Mouse (Mus musculus) bone marrow macrophage, adult 2 months (primary cell): ENCODE results near the gene Wfdc18. TPM values are rescaled to one million over a fixed set of nuclear protein-coding genes. Genes with fewer than 3 reads are reported as not detected.

Source experiments
- H3K27ac ChIP-seq: 2 replicates; pipeline ENCODE4 v1.5.1; 2012; ENCODE audit warnings: low read depth, low read length; ENCODE audit not compliant: insufficient read depth
- H3K4me1 ChIP-seq: 2 replicates; pipeline ENCODE4 v1.6.1; 2012; ENCODE audit warnings: low read length; ENCODE audit not compliant: control insufficient read depth, insufficient read depth
- H3K4me3 ChIP-seq: 2 replicates; pipeline ENCODE4 v1.5.1; 2012; ENCODE audit warnings: mild to moderate bottlenecking, low read length, moderate library complexity; ENCODE audit not compliant: insufficient read depth
- CTCF ChIP-seq: IDR thresholded peaks from 2 replicates; pipeline ENCODE4 v1.5.1; 2012; ENCODE audit warnings: low read depth, mild to moderate bottlenecking, low read length, moderate library complexity
- POLR2A ChIP-seq: IDR thresholded peaks from 2 replicates; pipeline ENCODE4 v1.6.1; 2012; ENCODE audit warnings: mild to moderate bottlenecking, low read depth, low read length, borderline replicate concordance
- polyA plus RNA-seq: library from polyadenylated mRNA; stranded (reverse); fragments of >200 nt; gene quantifications from 2 replicates; pipeline ENCODE4 v1.2.4, GENCODE M21; 2012; ENCODE audit not compliant: missing spikeins, insufficient read depth, insufficient read length

Wfdc18 gene
- polyA plus RNA-seq, 1 experiment: 2.4 TPM

DNA sequence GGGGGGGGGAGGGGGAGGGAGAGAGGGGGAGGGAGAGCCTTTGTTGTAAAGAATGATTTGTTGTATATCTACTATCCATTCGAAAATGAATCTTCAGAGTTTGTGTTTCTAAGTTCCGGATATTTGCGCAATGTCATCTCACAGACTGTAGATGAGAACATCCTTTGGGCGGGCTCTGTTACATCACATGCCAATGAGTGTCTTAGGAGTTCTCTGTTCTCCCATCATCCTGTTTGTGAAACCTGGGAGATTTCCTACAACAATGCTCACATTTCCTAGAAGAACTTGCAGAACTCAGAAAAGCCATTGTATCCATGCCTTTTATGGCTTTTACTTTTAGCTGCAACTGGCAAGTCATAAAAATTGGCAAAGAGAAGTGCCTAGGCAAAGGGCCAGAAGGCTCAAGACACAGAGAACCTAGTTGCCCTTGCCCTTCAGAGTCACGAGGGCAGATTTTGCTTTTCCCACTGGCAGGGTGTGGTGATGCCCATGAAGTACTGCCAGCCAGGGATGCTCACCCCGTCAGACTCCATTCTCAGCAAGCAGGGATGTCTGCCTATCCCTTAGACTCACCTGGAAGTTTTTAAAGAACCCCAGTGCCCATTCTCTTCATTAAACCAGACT is 8.3 kb downstream of the Wfdc18 start:
- Histone ChIP-seq H3K4me3 (no peak overlapping the region), H3K27ac (peak overlapping the region; percentile 71), H3K4me1 (peaks cover 33% of the 10 kb centered on the region)
- TF ChIP-seq CTCF (no peak), POLR2A (no peak)

DNA sequence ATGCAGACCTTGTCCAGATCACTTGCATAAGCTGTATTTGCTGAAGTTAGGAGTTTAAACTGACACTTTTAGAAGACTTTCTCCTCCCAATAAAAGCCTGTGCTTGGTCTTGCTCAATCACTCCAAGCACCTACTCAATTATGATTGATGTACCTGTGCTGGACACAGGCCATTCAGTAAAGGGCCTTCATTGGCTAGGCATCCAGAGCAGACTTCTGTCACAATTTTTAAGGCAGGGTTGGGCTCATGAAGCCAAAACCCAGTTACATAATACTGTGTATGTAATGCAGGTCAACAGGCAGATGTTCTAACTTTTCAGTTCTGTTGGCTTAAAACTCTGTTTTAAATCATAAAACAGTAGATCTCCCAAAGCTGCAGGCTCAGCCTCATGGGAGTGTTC is 12.0 kb downstream of the Wfdc18 start:
- peaks cover 13% of the 10 kb centered on the region for H3K4me1 ChIP-seq
- TF ChIP-seq CTCF (no peak), POLR2A (no peak)
- no peak overlapping the region for H3K27ac ChIP-seq
- H3K4me3 ChIP-seq: no peak overlapping the region

DNA sequence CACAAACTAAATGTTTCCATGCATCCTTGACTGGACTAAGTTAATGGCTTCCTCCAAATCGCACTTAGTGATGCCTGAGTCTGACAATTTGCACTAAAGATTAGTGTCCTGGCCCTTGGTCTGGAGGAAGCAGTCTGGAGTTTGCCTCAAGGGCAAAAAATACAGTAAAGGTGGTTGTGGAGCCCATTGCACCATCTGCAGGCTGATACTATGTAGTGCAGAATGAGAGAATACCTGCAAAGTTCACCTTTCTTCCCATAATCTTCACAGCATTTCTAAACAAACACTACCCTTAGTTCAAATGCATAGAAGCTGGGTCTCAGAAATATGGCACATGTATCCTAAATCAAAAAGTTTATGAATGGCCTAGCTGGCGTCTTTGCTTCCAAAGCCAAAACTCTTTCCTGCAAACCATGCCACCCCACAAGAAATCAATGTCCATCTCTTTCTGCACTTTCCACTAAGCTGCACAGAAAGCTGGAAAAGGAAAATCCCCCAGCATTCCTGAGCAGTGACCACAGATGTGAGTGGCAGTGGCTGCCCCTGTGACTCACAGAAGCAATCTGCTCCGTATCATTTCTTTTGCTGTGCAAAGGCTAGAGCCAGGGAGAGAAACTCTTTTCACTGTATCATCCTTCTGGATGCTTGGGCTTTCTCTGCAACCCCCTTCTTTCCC is 20.1 kb downstream of the Wfdc18 start:
- Histone ChIP-seq H3K27ac (no peak overlapping the region), H3K4me3 (no peak overlapping the region), H3K4me1 (peaks cover 10% of the 10 kb centered on the region; the same call in 1 of the 2 replicates)
- TF ChIP-seq CTCF: no peak
- TF ChIP-seq POLR2A: no peak

DNA sequence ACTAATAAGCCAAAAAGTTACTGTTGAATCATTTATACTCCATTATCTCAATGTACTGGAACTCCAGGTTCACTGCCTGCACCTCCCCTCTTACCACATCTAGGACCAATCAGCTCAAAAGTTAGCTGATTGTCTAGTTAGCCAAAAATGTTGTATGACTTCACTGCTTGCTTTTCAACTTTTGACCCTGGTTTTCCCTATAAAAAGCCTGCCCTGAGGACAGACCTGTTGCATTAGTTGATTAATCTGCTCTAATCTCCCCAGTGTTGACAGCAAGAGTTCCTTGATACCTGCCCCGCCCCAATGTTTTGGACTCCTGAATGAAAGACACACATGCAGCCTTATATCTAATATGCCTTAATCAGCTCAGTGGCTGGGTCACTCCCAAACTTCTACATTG is 22.3 kb downstream of the Wfdc18 start:
- H3K27ac ChIP-seq: no peak overlapping the region
- TF ChIP-seq POLR2A (no peak), CTCF (no peak)
- no peak overlapping the region for H3K4me3 ChIP-seq
- H3K4me1 ChIP-seq: peaks cover 25% of the 10 kb centered on the region

DNA sequence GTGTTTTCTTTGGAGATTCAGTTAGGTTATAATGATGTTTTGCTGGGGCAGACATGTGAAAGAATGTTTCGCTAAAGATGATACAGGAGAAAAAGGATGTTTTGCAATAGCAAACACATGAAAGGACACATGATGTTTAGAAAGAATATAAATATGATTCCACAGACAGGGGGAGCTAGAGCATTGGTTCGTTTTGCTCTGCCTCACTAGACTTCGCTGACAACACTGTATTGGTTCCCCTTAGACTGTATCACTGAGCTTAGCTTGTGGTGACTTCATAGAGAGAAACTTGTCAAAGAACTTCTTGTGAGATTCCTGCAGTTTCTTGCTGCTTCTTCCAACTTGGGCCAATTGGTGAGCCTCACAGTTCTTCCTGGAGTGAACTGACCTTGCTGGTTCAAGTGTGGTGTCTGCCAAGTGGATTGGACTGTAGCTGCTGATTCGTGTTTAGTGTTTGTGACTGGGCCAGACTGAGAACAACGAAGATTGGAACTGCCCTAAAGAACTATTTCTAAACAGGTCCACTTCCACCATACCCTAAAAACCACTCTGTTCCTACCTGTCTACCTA is 24.3 kb downstream of the Wfdc18 start:
- Histone ChIP-seq H3K27ac (peak overlapping the region; percentile 42), H3K4me3 (no peak overlapping the region), H3K4me1 (peaks cover 40% of the 10 kb centered on the region)
- TF ChIP-seq POLR2A: no peak
- TF ChIP-seq CTCF: no peak

DNA sequence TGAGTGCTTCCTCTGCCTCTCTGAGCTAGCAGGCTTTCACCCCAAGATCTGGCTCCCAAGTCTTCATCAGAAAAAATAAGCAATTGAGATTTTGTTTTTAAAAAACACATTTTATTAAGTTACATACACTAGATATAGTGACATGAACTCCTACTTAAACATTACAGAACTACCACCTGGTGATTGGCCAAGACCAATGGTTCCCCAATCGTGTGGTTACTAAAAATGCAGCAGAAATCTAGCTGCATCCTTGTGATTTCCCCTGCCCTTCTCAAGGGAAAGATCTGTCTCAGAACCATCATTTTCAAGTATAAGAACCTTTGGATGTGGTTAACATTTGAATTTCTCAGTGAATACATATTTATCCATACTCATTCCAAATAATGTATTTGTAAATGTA is 25.4 kb downstream of the Wfdc18 start:
- TF ChIP-seq POLR2A: no peak
- TF ChIP-seq CTCF: no peak
- Histone ChIP-seq H3K4me1 (peaks cover 38% of the 10 kb centered on the region), H3K4me3 (no peak overlapping the region), H3K27ac (peak overlapping the region; percentile 12; the same call in 1 of the 2 replicates)

DNA sequence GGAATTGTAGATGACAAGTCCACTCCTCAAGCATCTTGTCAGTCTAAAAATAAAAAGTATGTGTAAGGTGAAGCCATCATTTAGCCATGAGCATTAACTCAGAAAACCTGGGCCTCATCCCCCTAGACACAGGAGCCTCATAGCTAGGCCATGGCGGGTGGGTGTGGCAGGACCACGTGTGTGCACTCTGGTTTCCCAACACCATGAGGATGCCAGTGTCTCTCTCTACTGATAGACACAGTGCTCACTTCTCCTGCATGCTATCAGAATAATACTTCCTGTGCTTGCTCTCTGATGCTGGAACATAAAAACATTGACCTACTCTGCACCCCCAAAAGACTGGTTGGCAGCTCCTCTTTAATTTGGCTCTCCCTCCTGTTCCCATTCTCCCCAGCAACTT is 27.1 kb downstream of the Wfdc18 start:
- H3K4me3 ChIP-seq: no peak overlapping the region
- peaks cover 38% of the 10 kb centered on the region for H3K4me1 ChIP-seq
- no peak for TF ChIP-seq POLR2A
- no peak for TF ChIP-seq CTCF
- H3K27ac ChIP-seq: no peak overlapping the region

DNA sequence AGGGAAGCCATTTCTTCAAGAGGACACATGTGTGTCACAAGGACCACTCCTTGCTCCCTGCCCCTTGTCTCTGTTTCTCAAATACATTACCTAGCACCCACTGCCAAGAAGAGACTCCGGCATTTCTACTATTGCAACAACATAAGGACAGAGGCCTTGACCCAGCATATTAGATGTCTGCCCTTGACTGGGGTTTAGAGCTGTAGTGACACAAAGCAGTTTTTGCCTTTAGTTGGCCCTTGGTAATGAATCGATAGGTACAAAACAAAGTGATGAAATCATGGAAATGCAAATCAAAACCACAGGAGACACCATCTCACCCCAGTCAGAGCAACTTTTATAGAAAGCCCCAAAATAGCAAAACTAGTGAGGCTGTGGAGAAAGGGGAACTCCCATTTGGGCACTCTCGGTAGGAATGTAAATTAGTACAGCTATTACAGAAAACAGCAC is 28.3 kb downstream of the Wfdc18 start:
- Histone ChIP-seq H3K4me1 (peaks cover 38% of the 10 kb centered on the region), H3K4me3 (no peak overlapping the region; the same call in 1 of the 2 replicates), H3K27ac (peak overlapping the region; percentile 81)
- TF ChIP-seq CTCF: no peak
- no peak for TF ChIP-seq POLR2A

DNA sequence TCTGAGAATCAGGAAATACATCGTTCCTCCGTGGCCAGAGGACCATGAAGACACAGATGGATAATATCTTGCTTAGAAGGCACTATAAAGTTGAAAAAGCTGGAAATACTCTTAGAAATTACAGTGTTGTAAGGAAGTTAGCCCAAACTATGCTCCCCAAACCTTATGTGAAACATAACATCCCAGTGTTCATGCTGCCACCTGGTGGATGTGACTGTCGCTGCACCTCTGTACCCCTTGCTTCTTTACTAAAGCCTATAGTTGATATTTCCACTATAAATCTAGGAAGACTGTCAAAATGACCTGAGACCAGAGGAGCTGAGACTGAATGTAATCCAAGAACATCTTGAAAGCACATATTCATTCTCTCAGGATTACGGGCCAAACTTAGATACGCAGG is 30.4 kb downstream of the Wfdc18 start:
- Histone ChIP-seq H3K4me1 (peaks cover 49% of the 10 kb centered on the region), H3K27ac (no peak overlapping the region), H3K4me3 (no peak overlapping the region)
- TF ChIP-seq CTCF (no peak), POLR2A (no peak)

DNA sequence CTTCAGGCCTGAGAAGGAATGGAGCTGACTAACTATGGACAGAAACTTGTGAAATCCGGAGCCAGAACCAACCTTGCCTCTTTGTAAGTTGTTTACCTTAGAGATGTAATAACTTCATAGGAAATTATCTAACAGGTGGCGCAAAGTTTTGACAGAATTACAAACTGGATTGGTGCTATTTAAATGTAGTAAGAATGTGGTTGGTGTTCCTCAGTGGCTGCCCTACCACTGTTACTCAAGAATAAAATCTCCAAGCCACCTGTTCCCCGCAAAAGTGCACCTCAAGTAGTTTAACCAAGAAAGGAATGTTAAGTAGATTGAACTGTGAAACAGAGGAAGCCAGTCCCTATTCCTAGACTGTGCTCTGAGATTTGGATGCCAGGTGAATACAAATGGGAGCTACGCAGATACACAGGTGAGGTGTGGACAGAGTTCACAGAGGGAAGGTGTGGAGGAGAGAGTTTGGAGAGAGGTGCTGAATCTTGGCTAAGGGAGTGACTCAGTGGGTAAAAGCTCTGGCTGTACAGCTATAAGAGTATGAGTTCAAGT is 31.7 kb downstream of the Wfdc18 start:
- Histone ChIP-seq H3K27ac (no peak overlapping the region), H3K4me3 (no peak overlapping the region), H3K4me1 (peaks cover 51% of the 10 kb centered on the region)
- TF ChIP-seq POLR2A (no peak), CTCF (no peak)
